Mouse (Mus musculus): ENCODE measurements at regions not wholly inside any gene's neighbourhood (a gene's known extent, or its start where the extent isn't known, plus 50 kb on each side); places are given as distances from the start of the nearest gene placed in this dataset.

DNA sequence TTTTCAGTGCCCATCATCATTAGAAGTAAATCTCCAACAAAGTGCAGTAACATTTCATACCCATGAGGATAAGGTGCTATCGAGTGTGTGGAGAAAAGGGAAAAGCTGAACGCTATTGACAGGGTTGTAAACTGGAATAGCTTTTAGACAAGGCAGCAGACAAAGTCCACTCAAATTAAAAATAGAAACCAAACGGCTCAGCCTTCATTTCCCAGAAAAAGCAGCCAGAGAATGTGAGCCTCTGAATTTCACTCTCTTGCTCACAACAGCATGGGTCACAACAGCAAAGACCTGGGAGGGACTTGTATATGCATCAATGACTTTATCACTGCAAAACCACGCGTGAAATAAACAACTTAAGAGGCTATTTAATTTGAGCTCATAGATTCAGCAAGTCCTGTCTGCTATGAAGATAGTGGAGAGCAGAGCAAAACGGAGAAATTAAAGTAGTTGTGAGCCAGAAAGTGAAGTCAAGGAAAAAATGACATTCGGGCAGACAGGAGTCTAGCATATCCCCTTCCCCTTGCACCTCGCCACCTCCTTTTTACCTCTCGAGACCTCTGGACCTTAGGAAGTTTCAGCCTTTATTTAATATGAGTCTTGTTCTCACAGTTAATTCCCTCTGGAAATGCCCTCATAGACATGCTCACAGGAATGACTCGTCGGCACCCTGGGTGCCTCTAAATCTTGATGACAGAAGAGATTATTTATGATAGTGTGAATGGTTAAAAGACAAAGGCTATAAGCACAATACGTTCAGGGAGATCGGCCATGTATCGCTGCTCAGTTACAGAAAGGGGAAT, 261.9 kb downstream of the Gm4340 start:
- Histone ChIP-seq H3K27ac (ENCODE audit: low read depth, low read length) (no peak overlapping the region), H3K9me3 (replicated peaks; ENCODE audit: control insufficient read depth, low read length) (no peaks in the 10 kb centered on the region), H3K4me1 (ENCODE audit: control insufficient read depth, insufficient read depth, low read length) (no peaks in the 10 kb centered on the region), H3K27me3 (replicated peaks; ENCODE audit: control insufficient read depth, insufficient read depth, low read length) (no peaks in the 10 kb centered on the region), H3K4me3 (ENCODE audit: low read depth, low read length) (0 out of 2 replicates have a peak overlapping the region, but pooled peaks have one; percentile 1), H3K36me3 (ENCODE audit: control insufficient read depth, insufficient read depth, low read length) (no peaks in the 10 kb centered on the region), H3K4me2 (ENCODE audit: low read length) (peak overlapping the region; percentile 42), H3K9ac (ENCODE audit: low read length) (peak overlapping the region; percentile 48; the same call in 1 of the 2 replicates)
- DNase-seq (ENCODE audit: low spot score) (peak; percentile 7), ATAC-seq (0 out of 2 replicates have a peak, but pooled peaks have one; percentile 32)
- WGBS, result 45% methylated on average over 14 of the region's 14 CpGs

DNA sequence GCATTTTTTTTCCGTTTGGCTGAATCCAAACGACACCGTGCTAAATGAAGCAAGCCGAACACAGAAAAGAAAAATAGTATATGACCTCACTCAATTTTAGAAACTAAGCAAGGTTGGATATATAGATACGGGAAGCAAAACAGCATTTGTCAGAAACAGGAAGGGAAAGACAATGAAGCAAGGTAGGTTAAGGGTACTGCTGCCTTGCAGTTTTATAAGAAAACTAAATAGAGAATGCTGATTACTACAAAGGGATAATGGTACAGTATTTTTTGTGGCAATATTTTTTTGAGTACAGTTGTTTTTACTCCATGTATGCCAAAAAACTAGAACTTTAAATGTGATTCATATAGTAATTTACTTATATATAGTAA, 262.5 kb downstream of the Gm4340 start:
- ATAC-seq (peak; percentile 4; the same call in 1 of the 2 replicates), DNase-seq (ENCODE audit: low spot score) (no peak)
- H3K4me2 ChIP-seq (ENCODE audit: low read length), result peak overlapping the region; percentile 42
- WGBS, result 38% methylated on average over 5 of the region's 5 CpGs
- no peak overlapping the region for H3K27ac ChIP-seq (ENCODE audit: low read depth, low read length)
- H3K9me3 ChIP-seq (replicated peaks; ENCODE audit: control insufficient read depth, low read length), result no peaks in the 10 kb centered on the region
- 0 out of 2 replicates have a peak overlapping the region, but pooled peaks have one; percentile 1 for H3K4me3 ChIP-seq (ENCODE audit: low read depth, low read length)
- H3K36me3 ChIP-seq (ENCODE audit: control insufficient read depth, insufficient read depth, low read length), result no peaks in the 10 kb centered on the region
- H3K9ac ChIP-seq (ENCODE audit: low read length), result peak overlapping the region; percentile 48; the same call in 1 of the 2 replicates
- H3K4me1 ChIP-seq (ENCODE audit: control insufficient read depth, insufficient read depth, low read length), result no peaks in the 10 kb centered on the region
- H3K27me3 ChIP-seq (replicated peaks; ENCODE audit: control insufficient read depth, insufficient read depth, low read length), result no peaks in the 10 kb centered on the region

DNA sequence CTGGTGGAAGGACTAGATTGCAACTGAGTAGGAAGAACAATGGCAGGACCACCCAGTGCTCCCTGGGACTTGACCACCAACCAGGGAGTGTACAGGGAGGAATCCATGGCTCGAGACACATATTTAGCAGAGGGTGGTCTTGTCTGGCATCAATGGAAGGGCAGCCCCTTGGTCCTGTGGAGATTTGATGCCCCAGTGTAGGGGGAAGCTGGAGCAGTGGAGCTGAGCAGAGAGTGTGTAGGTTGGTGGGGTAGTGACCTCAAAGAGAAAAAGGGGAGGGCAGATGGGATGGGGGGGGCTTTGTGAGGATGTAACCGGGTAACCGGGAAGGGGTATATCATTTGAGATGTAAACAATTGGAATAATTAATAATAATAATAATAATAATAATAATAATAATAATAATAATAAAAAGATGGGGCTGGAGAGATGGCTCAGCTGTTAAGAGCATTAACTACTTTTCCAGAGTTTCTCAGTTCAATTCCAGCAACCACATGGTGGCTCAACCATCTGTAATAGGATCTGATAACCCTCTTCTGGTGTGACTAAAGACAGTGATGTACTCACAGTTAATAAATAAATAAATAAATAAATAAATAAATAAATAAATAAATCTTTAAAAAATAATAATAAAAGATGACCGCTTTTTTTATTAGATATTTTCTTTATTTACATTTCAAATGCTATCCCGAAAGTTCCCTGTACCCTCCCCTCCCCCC, 292.5 kb downstream of the Gm4340 start:
- Histone ChIP-seq H3K4me2 (ENCODE audit: low read length) (no peak overlapping the region), H3K36me3 (ENCODE audit: control insufficient read depth, insufficient read depth, low read length) (no peaks in the 10 kb centered on the region), H3K9me3 (replicated peaks; ENCODE audit: control insufficient read depth, low read length) (no peaks in the 10 kb centered on the region), H3K27ac (ENCODE audit: low read depth, low read length) (no peak overlapping the region), H3K27me3 (replicated peaks; ENCODE audit: control insufficient read depth, insufficient read depth, low read length) (no peaks in the 10 kb centered on the region), H3K4me1 (ENCODE audit: control insufficient read depth, insufficient read depth, low read length) (no peaks in the 10 kb centered on the region), H3K4me3 (ENCODE audit: low read depth, low read length) (no peak overlapping the region), H3K9ac (ENCODE audit: low read length) (no peak overlapping the region)
- no peak for ATAC-seq
- 90% methylated on average over 5 of the region's 5 CpGs for WGBS
- DNase-seq (ENCODE audit: low spot score), result no peak

- DNase-seq (ENCODE audit: low spot score), result no peak
Observed at GRCm38 (mm10) chr10:104489301-104489700, 295.5 kb downstream of the Gm4340 start.

GRCm38 (mm10) chr10:104490943-104491631, 297.2 kb downstream of the Gm4340 start:
- Histone ChIP-seq H3K4me1 (ENCODE audit: control insufficient read depth, insufficient read depth, low read length) (no peaks in the 10 kb centered on the region), H3K27me3 (replicated peaks; ENCODE audit: control insufficient read depth, insufficient read depth, low read length) (no peaks in the 10 kb centered on the region), H3K36me3 (ENCODE audit: control insufficient read depth, insufficient read depth, low read length) (no peaks in the 10 kb centered on the region), H3K27ac (ENCODE audit: low read depth, low read length) (no peak overlapping the region), H3K4me2 (ENCODE audit: low read length) (no peak overlapping the region), H3K4me3 (ENCODE audit: low read depth, low read length) (no peak overlapping the region), H3K9me3 (replicated peaks; ENCODE audit: control insufficient read depth, low read length) (no peaks in the 10 kb centered on the region), H3K9ac (ENCODE audit: low read length) (no peak overlapping the region)
- ATAC-seq, result no peak
- no peak for DNase-seq (ENCODE audit: low spot score)
- 75% methylated on average over 2 of the region's 2 CpGs for WGBS

More at GRCm38 (mm10) chr10:104489301-104489700, 295.5 kb downstream of the Gm4340 start:
- Histone ChIP-seq H3K27ac (ENCODE audit: low read depth, low read length) (no peak overlapping the region), H3K9me3 (replicated peaks; ENCODE audit: control insufficient read depth, low read length) (no peaks in the 10 kb centered on the region), H3K9ac (ENCODE audit: low read length) (no peak overlapping the region), H3K4me3 (ENCODE audit: low read depth, low read length) (no peak overlapping the region), H3K4me1 (ENCODE audit: control insufficient read depth, insufficient read depth, low read length) (no peaks in the 10 kb centered on the region), H3K36me3 (ENCODE audit: control insufficient read depth, insufficient read depth, low read length) (no peaks in the 10 kb centered on the region), H3K4me2 (ENCODE audit: low read length) (no peak overlapping the region), H3K27me3 (replicated peaks; ENCODE audit: control insufficient read depth, insufficient read depth, low read length) (no peaks in the 10 kb centered on the region)
- ATAC-seq, result no peak
- 83% methylated on average over 4 of the region's 4 CpGs for WGBS
